Mouse (Mus musculus): ENCODE measurements around the gene Ift52. TPM values are rescaled to one million over a fixed set of nuclear protein-coding genes. Genes with fewer than 3 reads are reported as not detected.
"Not testable (repeated sequence)": the region's sequence is repeated elsewhere in the genome, so short reads cannot be mapped to it uniquely, and the experiment has no call there.

Gene Ift52
- polyA plus RNA-seq, 1 experiment from 2014 or later: 37.3 TPM

DNA sequence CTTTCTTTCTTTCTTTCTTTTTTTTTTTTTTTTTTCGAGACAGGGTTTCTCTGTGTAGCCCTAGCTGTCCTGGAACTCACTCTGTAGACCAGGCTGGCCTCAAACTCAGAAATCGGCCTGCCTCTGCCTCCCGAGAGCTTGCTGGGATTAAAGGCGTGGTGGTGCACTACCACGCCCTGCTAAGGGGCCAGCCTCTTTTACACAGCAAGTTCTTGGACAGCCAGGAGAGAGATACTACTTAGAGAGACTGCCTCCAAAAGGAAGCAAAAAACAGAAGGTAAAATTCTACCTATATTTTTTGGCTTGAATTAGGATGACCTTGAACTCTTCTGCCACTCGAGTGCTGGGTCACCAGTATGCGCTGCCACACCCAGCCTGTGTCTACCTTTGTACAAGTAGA lies 41.8 kb downstream of the Ift52 start:
- H3K27ac ChIP-seq (replicated peaks); H3K4me2 ChIP-seq; ATAC-seq (ENCODE audit: extremely low read depth, insufficient number of reproducible peaks, low FRiP score, low TSS enrichment); H3K9me3 ChIP-seq; H3K4me3 ChIP-seq; H3K9ac ChIP-seq; H3K27me3 ChIP-seq (replicated peaks): not testable (repeated sequence)
- Histone ChIP-seq H3K4me1 (peaks cover 26% of the 10 kb centered on the region), H3K36me3 (peaks cover 18% of the 10 kb centered on the region)
- WGBS: 85% methylated on average over 7 of the region's 7 CpGs

DNA sequence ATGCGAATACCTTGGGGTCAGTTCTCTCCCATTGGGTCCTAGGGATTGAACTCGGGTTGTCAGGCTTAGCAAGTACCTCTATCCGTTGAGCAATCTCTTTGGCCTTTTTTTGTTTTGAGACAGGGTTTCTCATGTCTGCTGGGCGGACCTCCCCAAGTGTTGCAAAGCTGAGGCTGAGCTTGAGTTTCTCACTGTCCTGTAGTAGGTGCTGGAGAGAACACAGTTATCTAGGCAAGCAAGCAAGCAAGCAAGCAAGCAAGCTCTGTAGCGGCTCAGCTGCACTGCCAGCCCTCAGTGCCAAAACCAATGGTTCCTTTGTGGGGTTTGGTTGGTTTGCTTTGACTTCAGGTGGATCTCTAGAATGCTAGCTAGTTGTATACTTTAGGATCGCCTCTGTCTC lies 43.5 kb downstream of the Ift52 start:
- WGBS: 72% methylated on average over 6 of the region's 6 CpGs
- H3K27me3 ChIP-seq (replicated peaks): no peaks in the 10 kb centered on the region
- H3K4me1 ChIP-seq: peaks cover 13% of the 10 kb centered on the region
- H3K27ac ChIP-seq (replicated peaks): no peak overlapping the region
- no peak overlapping the region for H3K4me2 ChIP-seq
- ATAC-seq (ENCODE audit: extremely low read depth, insufficient number of reproducible peaks, low FRiP score, low TSS enrichment): no peak
- no peak overlapping the region for H3K4me3 ChIP-seq
- H3K9me3 ChIP-seq: no peaks in the 10 kb centered on the region
- peaks cover 34% of the 10 kb centered on the region for H3K36me3 ChIP-seq
- H3K9ac ChIP-seq: no peak overlapping the region

DNA sequence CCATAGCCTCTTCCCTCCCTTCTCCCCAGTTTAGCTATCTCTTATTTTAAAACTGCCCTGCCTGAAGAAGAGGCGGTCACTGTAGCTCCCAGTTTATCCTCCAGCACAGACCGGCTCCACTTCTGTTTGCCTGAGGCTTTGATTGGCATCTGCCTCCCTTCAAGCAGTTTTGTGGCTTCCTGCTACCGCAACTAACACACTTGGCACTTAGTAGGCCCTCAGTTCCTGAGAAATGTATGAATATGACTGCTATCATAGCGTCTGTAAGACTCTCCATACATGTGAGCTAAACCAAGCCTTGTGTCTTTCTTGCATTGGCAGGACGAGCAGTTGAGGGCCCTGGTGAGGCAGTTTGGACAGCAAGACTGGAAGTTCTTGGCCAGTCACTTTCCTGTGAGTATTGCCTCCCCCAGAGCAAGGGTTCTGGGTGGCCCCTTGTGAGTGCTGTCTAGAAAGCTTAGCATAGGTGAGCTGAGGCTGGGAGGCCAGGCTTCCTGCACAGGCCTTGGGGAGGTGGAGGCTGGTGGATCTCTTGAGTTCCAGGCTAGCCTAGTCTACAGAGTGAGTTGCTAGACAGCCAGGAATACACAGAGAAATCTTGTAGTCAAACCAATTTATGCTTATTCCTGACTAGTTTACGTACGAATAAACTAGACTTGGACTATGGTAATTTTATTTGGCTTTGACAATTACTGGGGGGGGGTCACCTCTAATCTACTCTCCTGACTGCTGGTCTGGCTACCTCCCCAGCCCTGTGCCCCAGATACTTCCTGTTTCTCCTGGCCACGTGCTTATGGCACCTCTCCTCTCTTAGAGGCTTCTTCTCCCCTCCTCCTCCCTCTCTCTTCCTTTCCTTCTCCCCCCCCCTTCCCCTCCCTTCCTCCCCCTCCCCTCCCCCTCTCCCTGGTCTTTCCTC lies 44.3 kb downstream of the Ift52 start:
- Histone ChIP-seq H3K9me3 (no peaks in the 10 kb centered on the region), H3K27me3 (replicated peaks) (no peaks in the 10 kb centered on the region), H3K9ac (no peak overlapping the region), H3K4me3 (no peak overlapping the region), H3K4me1 (peaks cover 5% of the 10 kb centered on the region; the same call in 1 of the 2 replicates), H3K4me2 (no peak overlapping the region), H3K36me3 (peaks cover 41% of the 10 kb centered on the region), H3K27ac (replicated peaks) (no peak overlapping the region)
- ATAC-seq (ENCODE audit: extremely low read depth, insufficient number of reproducible peaks, low FRiP score, low TSS enrichment): no peak
- 69% methylated on average over 8 of the region's 8 CpGs for WGBS

DNA sequence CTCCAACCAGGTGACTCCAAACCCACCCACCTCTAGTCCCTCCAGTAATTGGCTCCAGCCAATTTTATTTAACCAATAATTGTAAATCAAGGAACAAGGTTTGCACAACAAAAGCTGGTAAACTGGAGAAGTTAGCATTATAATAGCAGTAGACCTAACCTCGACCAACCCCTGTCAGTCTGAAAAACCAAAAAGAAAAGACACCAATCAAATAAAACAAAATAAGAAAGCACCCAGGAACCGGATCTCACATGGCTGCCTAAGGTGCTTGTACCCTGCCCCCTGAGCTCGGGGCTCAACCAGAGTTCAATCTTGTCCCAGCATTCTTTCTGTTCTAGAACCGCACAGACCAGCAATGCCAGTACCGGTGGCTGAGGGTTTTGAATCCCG lies 45.0 kb downstream of the Ift52 start:
- H3K9ac ChIP-seq: no peak overlapping the region
- H3K4me3 ChIP-seq: no peak overlapping the region
- H3K9me3 ChIP-seq: no peaks in the 10 kb centered on the region
- peaks cover 43% of the 10 kb centered on the region for H3K36me3 ChIP-seq
- 79% methylated on average over 6 of the region's 6 CpGs for WGBS
- no peaks in the 10 kb centered on the region for H3K27me3 ChIP-seq (replicated peaks)
- H3K4me2 ChIP-seq: no peak overlapping the region
- peaks cover 4% of the 10 kb centered on the region for H3K4me1 ChIP-seq
- ATAC-seq (ENCODE audit: extremely low read depth, insufficient number of reproducible peaks, low FRiP score, low TSS enrichment): no peak
- H3K27ac ChIP-seq (replicated peaks): no peak overlapping the region

DNA sequence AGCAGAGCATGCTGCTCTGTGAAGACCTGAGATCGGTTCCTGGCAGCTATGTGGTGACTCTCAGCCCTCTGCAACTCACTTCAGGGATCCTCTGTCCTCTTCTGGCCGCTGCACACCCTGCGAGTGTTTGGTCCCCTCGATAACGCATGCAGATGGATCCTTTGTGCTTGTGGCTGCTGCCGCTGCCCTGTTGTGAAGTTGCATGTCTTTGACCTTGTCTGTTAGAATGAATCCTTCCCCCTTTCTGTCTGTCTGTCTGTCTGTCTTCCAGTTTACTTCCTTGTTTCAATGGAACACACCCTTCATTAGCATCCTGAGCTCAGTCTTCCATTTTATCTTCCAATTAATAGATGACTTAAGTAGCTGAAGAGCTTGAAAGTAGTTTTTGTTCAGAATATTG lies 49.2 kb downstream of the Ift52 start:
- Histone ChIP-seq H3K4me3 (no peak overlapping the region), H3K27me3 (replicated peaks) (no peaks in the 10 kb centered on the region), H3K4me2 (no peak overlapping the region), H3K9me3 (no peaks in the 10 kb centered on the region), H3K9ac (no peak overlapping the region), H3K4me1 (peaks cover 7% of the 10 kb centered on the region), H3K27ac (replicated peaks) (no peak overlapping the region), H3K36me3 (peaks cover 69% of the 10 kb centered on the region)
- ATAC-seq (ENCODE audit: extremely low read depth, insufficient number of reproducible peaks, low FRiP score, low TSS enrichment): no peak
- 81% methylated on average over 6 of the region's 6 CpGs for whole genome bisulfite sequencing

DNA sequence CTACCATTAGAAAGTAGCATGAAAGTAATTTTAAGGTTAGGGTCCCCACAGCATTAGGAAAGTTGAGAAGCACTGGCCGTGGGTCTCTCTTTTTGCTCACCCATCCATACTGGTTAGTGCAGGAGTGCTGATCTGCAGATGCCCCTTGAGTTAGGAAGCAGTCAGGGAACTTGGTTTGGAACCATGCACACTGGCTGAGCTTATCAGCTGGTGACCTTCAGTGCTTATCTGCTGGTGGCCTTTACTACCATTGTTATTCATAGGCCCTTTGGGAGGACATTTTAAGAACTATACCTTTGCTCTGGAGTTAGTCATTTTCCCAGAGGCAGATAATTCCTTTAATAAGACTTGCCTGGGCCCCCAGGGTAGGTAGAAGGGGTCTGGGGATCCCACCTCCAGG lies 50.1 kb downstream of the Ift52 start:
- WGBS: 83% methylated on average over 1 of the region's 1 CpGs
- Histone ChIP-seq H3K4me2 (no peak overlapping the region), H3K27ac (replicated peaks) (no peak overlapping the region), H3K9ac (no peak overlapping the region), H3K36me3 (peaks cover 67% of the 10 kb centered on the region), H3K4me3 (no peak overlapping the region), H3K27me3 (replicated peaks) (no peaks in the 10 kb centered on the region), H3K4me1 (peaks cover 7% of the 10 kb centered on the region), H3K9me3 (no peaks in the 10 kb centered on the region)
- ATAC-seq (ENCODE audit: extremely low read depth, insufficient number of reproducible peaks, low FRiP score, low TSS enrichment): no peak

DNA sequence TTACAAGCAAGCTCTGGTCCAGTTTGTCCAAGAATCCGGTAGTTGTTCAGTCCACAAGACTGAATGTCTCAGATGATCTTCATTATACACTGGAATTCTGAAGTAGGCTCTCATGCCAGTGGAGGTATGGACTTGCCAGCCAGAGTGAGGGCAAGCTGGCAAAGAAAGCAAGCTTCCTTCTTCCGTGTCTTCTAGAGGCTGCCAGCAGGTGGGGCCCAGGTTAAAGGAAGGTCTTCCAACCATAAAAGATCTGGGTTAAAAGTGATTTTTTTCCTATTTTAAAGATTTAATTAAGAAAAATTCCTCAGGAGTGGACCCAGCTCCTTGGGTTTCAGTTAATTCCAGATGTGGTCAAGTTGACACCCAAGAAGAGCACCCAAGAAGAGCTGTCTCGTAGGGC lies 53.1 kb downstream of the Ift52 start:
- 84% methylated on average over 3 of the region's 3 CpGs for WGBS
- H3K36me3 ChIP-seq: peaks cover 64% of the 10 kb centered on the region
- no peak overlapping the region for H3K27ac ChIP-seq (replicated peaks)

DNA sequence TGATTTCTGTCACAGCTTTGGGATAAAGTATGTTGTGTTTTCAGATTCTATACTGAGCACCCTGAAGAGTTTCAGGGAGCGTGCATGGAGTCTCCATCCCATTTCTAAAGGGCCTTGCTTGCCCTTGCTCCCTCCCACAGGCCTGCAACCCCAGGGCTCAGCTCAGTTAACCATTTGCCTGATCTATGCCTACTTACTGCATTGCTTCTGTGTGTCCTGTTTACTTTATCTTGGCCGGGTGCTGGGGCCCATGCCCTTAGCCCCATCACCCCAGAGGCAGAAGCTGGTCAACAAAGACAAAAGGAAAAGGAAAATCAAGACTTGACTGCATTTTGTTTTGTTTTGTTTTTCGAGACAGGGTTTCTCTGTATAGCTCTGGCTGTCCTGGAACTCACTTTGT lies 54.4 kb downstream of the Ift52 start:
- no peak for ATAC-seq (ENCODE audit: extremely low read depth, insufficient number of reproducible peaks, low FRiP score, low TSS enrichment)

More for the DNA sequence above, 53.1 kb downstream of the Ift52 start:
- ATAC-seq (ENCODE audit: extremely low read depth, insufficient number of reproducible peaks, low FRiP score, low TSS enrichment): no peak
- Histone ChIP-seq H3K9me3 (no peaks in the 10 kb centered on the region), H3K4me3 (no peak overlapping the region), H3K4me2 (no peak overlapping the region), H3K4me1 (peaks cover 7% of the 10 kb centered on the region), H3K27me3 (replicated peaks) (no peaks in the 10 kb centered on the region), H3K9ac (no peak overlapping the region)

DNA sequence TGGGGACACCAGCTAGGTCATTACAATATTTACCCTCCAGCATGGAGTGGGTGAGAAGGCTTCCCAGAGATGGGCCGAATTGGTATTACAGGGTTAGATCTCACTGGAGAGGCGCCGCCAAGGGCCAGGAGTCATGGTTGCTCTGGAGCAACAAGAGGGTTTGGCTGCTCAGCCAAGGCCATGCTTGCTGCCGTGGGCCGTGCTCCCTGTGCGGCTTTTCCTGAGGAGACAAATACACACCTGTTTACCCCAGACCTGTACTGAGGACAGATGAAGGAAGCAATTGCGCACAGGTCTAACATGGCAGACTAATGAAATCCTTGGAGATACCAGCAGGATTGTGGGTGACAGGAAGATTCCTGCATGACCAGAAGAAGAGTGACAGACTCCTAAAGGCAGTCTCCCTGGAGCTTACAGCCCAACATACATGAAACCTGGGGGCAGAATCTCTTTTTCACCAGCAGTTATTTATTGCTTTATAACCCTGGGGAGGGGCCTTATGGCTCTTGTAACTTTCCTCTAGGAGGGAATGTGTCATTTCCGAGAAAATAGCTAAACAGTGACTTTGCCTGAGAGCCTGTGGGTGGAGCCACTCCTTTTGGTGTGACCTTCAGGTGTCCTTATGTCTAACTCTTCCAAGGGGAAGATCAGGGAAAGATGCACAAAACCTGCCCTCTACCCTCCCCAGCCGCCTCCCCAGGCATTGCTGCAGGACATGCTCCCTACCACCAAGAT lies 56.0 kb downstream of the Ift52 start:
- no peak for ATAC-seq (ENCODE audit: extremely low read depth, insufficient number of reproducible peaks, low FRiP score, low TSS enrichment)
- Histone ChIP-seq H3K27ac (replicated peaks) (no peak overlapping the region), H3K9me3 (no peaks in the 10 kb centered on the region), H3K27me3 (replicated peaks) (no peaks in the 10 kb centered on the region), H3K4me2 (no peak overlapping the region), H3K4me3 (no peak overlapping the region), H3K9ac (no peak overlapping the region), H3K4me1 (no peaks in the 10 kb centered on the region), H3K36me3 (peaks cover 66% of the 10 kb centered on the region)
- WGBS: 90% methylated on average over 9 of the region's 9 CpGs

More for the DNA sequence above, 54.4 kb downstream of the Ift52 start:
- H3K36me3 ChIP-seq: peaks cover 59% of the 10 kb centered on the region
- 72% methylated on average over 3 of the region's 3 CpGs for WGBS
- H3K4me1 ChIP-seq: peaks cover 7% of the 10 kb centered on the region
- no peak overlapping the region for H3K4me2 ChIP-seq
- H3K9ac ChIP-seq: no peak overlapping the region
- H3K27ac ChIP-seq (replicated peaks): no peak overlapping the region
- H3K27me3 ChIP-seq (replicated peaks): no peaks in the 10 kb centered on the region
- no peak overlapping the region for H3K4me3 ChIP-seq
- no peaks in the 10 kb centered on the region for H3K9me3 ChIP-seq

DNA sequence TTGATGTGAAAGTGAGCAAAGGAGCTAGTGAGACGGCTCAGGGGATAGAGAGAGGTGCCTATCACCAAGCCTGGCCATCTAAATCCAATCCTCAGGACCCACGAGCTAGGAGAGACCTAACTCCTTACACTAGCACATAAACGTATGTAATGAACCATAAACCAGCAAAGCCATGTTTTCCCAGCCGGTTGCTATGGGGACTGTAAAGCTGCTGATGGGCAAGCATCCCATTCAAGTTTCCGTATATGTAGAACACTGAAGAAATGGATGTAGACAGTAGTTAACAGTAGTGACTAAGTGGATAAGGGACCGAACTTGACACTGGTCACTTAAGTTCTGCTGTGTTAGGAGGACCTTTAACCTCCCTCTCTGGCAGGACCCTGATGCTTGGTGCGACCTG lies 56.9 kb downstream of the Ift52 start:
- Histone ChIP-seq H3K4me1 (no peaks in the 10 kb centered on the region), H3K4me2 (no peak overlapping the region), H3K27me3 (replicated peaks) (no peaks in the 10 kb centered on the region), H3K9ac (no peak overlapping the region), H3K4me3 (no peak overlapping the region), H3K9me3 (no peaks in the 10 kb centered on the region), H3K27ac (replicated peaks) (no peak overlapping the region), H3K36me3 (peaks cover 66% of the 10 kb centered on the region)
- no peak for ATAC-seq (ENCODE audit: extremely low read depth, insufficient number of reproducible peaks, low FRiP score, low TSS enrichment)
- 82% methylated on average over 7 of the region's 7 CpGs for WGBS

DNA sequence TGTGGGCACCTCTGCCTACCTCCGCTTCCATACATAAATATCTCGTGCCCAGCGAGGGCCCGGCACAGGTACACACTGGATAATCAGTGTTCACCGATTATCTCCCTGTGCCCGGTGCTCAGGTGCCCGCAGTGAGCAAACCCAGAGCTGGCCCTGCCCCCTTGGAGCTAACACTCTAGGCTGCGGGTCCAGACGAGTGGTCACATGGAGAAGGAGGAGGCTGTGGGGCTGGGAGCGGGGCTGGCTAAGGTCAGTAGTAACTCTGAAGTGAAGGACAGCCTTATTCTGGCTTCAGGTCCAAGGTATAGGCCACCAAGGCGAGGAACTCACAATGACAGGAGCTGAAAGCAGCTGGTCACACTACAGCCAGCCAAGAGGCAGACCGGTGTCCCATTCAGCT lies 57.7 kb downstream of the Ift52 start:
- H3K9ac ChIP-seq: no peak overlapping the region
- no peak overlapping the region for H3K4me2 ChIP-seq
- peaks cover 68% of the 10 kb centered on the region for H3K36me3 ChIP-seq
- H3K4me3 ChIP-seq: no peak overlapping the region
- 88% methylated on average over 12 of the region's 12 CpGs for WGBS
- no peaks in the 10 kb centered on the region for H3K27me3 ChIP-seq (replicated peaks)
- ATAC-seq (ENCODE audit: extremely low read depth, insufficient number of reproducible peaks, low FRiP score, low TSS enrichment): no peak
- H3K9me3 ChIP-seq: no peaks in the 10 kb centered on the region
- no peaks in the 10 kb centered on the region for H3K4me1 ChIP-seq
- no peak overlapping the region for H3K27ac ChIP-seq (replicated peaks)
